Mouse (Mus musculus) liver, embryonic 16.5 days (tissue): ENCODE measurements around the gene Ago3. TPM values are rescaled to one million over a fixed set of nuclear protein-coding genes. Genes with fewer than 3 reads are reported as not detected.

ENCODE experiments used
- ATAC-seq: fragments of 200-750 bp; cut with Nextera tagmentation; 2 replicates; pipeline ENCODE4 v1.8.0; 2017; ENCODE audit warnings: low read depth, mild to moderate bottlenecking, moderate number of reproducible peaks, moderate library complexity
- H3K27ac ChIP-seq: fragments of 300-500 bp; sonication (generic); 2 replicates; pipeline ENCODE4 v1.5.1; 2014; ENCODE audit warnings: mild to moderate bottlenecking, low read length
- H3K27me3 ChIP-seq: fragments of 300-500 bp; sonication (generic); 2 replicates; pipeline ENCODE4 v1.6.1; 2014; ENCODE audit warnings: low read depth, low read length, mixed read lengths; ENCODE audit not compliant: control insufficient read depth, insufficient read depth
- H3K36me3 ChIP-seq: fragments of 300-500 bp; sonication (generic); 2 replicates; pipeline ENCODE4 v1.6.1; 2014; ENCODE audit warnings: mild to moderate bottlenecking; ENCODE audit not compliant: control insufficient read depth, insufficient read depth
- H3K4me1 ChIP-seq: fragments of 300-500 bp; sonication (generic); 2 replicates; pipeline ENCODE4 v1.6.1; 2014; ENCODE audit warnings: low read depth, low read length, mixed read lengths; ENCODE audit not compliant: control insufficient read depth
- H3K4me2 ChIP-seq: fragments of 300-500 bp; sonication (generic); 2 replicates; pipeline ENCODE4 v1.6.1; 2014; ENCODE audit warnings: low read depth, low read length, mixed read lengths
- H3K4me3 ChIP-seq: fragments of 300-500 bp; sonication (generic); 2 replicates; pipeline ENCODE4 v1.5.1; 2014; ENCODE audit warnings: low read depth, mild to moderate bottlenecking, low read length
- H3K9ac ChIP-seq: fragments of 300-500 bp; sonication (generic); 2 replicates; pipeline ENCODE4 v1.6.1; 2014; ENCODE audit warnings: low read depth, low read length
- H3K9me3 ChIP-seq: fragments of 300-500 bp; sonication (generic); replicated peaks from 2 replicates; pipeline ENCODE4 v1.6.1; 2016; ENCODE audit warnings: low read length; ENCODE audit not compliant: control insufficient read depth
- WGBS: fragments of 180-500 bp; shearing (Covaris S2); extraction: QIAGEN DNeasy Blood & Tissue Kit; methylation state at CpG from one replicate; pipeline ENCODE4 v1.1.7; 2014; ENCODE audit not compliant: insufficient replicate concordance; 5-methylcytosine and 5-hydroxymethylcytosine counted together
- polyA plus RNA-seq: library from polyadenylated mRNA; unstranded; fragments of >200 nt; fragmentation: Nextera tagmentation; extraction: Ambion mirVana; gene quantifications from 2 replicates; pipeline ENCODE4 v1.2.1, GENCODE M21; 2015

Ago3 gene
- polyA plus RNA-seq, 1 experiment from 2014 or later: 5.4 TPM

DNA sequence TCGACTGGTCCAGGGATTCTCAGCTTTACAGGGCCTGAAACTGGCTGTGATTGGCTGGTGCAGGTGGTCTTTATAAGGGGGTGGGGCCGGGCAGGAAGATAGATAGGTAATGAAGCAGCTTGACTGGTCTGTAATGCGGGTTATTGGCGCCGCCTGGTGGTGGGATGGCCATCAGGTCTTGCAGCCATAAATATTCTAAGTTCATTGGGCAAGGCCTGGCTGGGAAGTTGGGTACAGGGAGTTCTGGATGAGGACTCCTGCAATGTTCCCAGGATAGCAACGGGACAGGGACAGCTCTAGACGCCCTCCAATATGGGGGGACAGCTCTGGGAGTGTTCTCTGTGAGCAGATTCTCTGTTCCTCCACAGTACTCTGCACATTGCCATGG is 119.4 kb downstream of the Ago3 start:
- Histone ChIP-seq H3K27me3 (no peaks in the 10 kb centered on the region), H3K9me3 (no peaks in the 10 kb centered on the region; the same call in 1 of the 2 replicates), H3K4me2 (peak overlapping the region; percentile 12; the same call in 1 of the 2 replicates), H3K4me1 (0 out of 2 replicates have a peak, but pooled peaks cover 3% of the 10 kb centered on the region), H3K9ac (no peak overlapping the region), H3K4me3 (no peak overlapping the region), H3K27ac (no peak overlapping the region), H3K36me3 (no peaks in the 10 kb centered on the region)
- no peak for ATAC-seq
- WGBS: under 1% methylated on average over 7 of the region's 7 CpGs

DNA sequence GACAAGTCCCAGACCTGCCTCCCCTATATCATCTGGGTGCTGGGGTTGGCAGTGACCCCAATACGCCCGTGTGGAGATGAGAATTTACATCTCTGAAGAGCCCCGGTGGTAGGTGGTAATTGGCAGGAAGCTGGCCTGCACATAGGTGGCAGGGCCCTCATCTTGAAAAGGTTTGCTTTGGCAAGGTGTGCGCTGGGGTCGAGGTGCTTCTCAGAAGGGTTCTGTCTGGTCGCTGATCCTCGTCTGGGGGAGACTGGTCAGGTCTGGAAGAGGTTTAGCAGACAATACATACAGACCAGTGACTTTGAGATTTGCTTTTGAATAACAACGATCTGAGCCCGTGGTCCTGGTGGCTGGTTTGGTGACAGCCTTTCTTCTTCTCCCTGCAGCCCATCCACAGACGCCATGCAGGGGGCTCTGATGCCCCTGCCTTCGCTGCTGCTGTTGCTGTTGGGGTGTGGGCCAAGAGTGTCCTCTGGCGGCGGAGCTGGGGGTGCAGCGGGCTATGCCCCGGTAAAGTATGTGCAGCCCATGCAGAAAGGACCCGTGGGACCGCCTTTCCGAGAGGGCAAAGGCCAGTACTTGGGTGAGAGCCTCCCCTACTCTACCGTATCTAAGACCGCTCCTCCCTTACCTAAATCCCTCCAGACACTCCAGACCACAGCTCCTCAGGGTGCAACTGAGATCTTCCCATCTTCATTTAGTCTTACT is 120.0 kb downstream of the Ago3 start:
- Histone ChIP-seq H3K27ac (no peak overlapping the region), H3K27me3 (no peaks in the 10 kb centered on the region), H3K9ac (no peak overlapping the region), H3K4me1 (0 out of 2 replicates have a peak, but pooled peaks cover 3% of the 10 kb centered on the region), H3K9me3 (no peaks in the 10 kb centered on the region; the same call in 1 of the 2 replicates), H3K36me3 (no peaks in the 10 kb centered on the region), H3K4me2 (peak overlapping the region; percentile 12; the same call in 1 of the 2 replicates), H3K4me3 (no peak overlapping the region)
- ATAC-seq: no peak
- WGBS: 14% methylated on average over 20 of the region's 20 CpGs

- no peaks in the 10 kb centered on the region for H3K36me3 ChIP-seq
- no peak overlapping the region for H3K4me2 ChIP-seq
- H3K9ac ChIP-seq: no peak overlapping the region
- no peaks in the 10 kb centered on the region; the same call in 1 of the 2 replicates for H3K9me3 ChIP-seq
- no peak overlapping the region for H3K27ac ChIP-seq
- 25% methylated on average over 2 of the region's 2 CpGs for WGBS
- 0 out of 2 replicates have a peak, but pooled peaks cover 3% of the 10 kb centered on the region for H3K4me1 ChIP-seq
- H3K27me3 ChIP-seq: peaks cover 15% of the 10 kb centered on the region
- H3K4me3 ChIP-seq: no peak overlapping the region
- no peak for ATAC-seq
These were observed 122.5 kb downstream of the Ago3 start for GRCm38 (mm10) chr4:126306827-126307226.

DNA sequence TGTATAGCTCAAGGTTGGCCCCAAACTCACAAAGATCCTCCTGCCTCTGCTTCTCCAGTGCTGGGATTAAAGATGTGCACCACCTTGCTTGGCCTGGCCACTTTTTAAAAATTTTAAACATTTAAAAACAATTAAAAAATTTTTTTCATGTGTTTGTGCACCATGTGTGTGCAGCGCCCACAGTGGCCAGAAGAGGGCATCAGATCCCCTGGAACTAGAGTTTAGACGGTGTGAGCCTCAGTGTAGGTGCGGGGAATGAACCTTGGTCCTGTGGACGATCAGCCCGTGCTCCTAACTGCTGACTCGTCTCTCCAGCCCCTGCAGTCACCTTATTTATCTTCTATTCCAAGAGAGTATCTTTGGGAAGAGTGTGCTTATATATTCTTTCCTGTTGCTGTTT is 123.3 kb downstream of the Ago3 start:
- H3K27me3 ChIP-seq: peaks cover 23% of the 10 kb centered on the region

GRCm38 (mm10) chr4:126305428-126305827 is 123.9 kb downstream of the Ago3 start:
- Histone ChIP-seq H3K9me3 (no peaks in the 10 kb centered on the region; the same call in 1 of the 2 replicates), H3K27ac (no peak overlapping the region), H3K9ac (no peak overlapping the region), H3K4me1 (peaks cover 3% of the 10 kb centered on the region), H3K36me3 (no peaks in the 10 kb centered on the region), H3K27me3 (peaks cover 29% of the 10 kb centered on the region), H3K4me3 (no peak overlapping the region), H3K4me2 (no peak overlapping the region)
- WGBS: 51% methylated on average over 1 of the region's 1 CpGs
- no peak for ATAC-seq

More for the DNA sequence above, 123.3 kb downstream of the Ago3 start:
- 71% methylated on average over 6 of the region's 6 CpGs for WGBS
- no peak overlapping the region for H3K27ac ChIP-seq
- H3K36me3 ChIP-seq: no peaks in the 10 kb centered on the region
- H3K9ac ChIP-seq: no peak overlapping the region
- no peak overlapping the region for H3K4me2 ChIP-seq
- H3K4me1 ChIP-seq: peaks cover 3% of the 10 kb centered on the region
- no peak overlapping the region for H3K4me3 ChIP-seq
- ATAC-seq: no peak
- H3K9me3 ChIP-seq: no peaks in the 10 kb centered on the region; the same call in 1 of the 2 replicates

DNA sequence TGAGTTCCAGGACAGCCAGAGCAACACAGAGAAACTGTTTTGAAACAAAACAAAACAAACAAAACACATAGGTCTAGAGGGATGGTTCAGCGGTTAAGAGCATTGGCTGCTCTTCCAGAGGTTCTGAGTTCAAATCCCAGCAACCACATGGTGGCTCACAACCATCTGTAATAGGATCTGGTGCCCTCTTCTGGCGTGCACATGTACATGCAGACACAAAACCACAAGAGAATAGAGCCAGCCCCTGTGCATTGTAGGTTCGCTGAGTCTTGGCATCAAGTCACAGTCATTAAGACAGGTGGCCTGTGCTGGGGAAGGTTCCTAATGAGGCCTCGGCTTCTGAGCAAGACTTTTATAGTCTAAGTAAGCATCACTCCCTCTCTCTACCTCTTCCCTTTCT is 125.5 kb downstream of the Ago3 start:
- H3K36me3 ChIP-seq: no peaks in the 10 kb centered on the region
- H3K9ac ChIP-seq: no peak overlapping the region
- no peak for ATAC-seq
- H3K4me1 ChIP-seq: no peaks in the 10 kb centered on the region; the same call in none of the 2 replicates
- H3K27ac ChIP-seq: no peak overlapping the region
- 52% methylated on average over 4 of the region's 4 CpGs for WGBS
- no peak overlapping the region for H3K4me2 ChIP-seq
- peaks cover 40% of the 10 kb centered on the region for H3K27me3 ChIP-seq
- no peaks in the 10 kb centered on the region; the same call in 1 of the 2 replicates for H3K9me3 ChIP-seq
- no peak overlapping the region for H3K4me3 ChIP-seq

- no peak overlapping the region for H3K27ac ChIP-seq
- no peak for ATAC-seq
- H3K4me2 ChIP-seq: 0 out of 2 replicates have a peak overlapping the region, but pooled peaks have one; percentile 42
- H3K9ac ChIP-seq: no peak overlapping the region
- peaks cover 53% of the 10 kb centered on the region for H3K27me3 ChIP-seq
- no peaks in the 10 kb centered on the region; the same call in 1 of the 2 replicates for H3K9me3 ChIP-seq
- H3K4me3 ChIP-seq: no peak overlapping the region
- WGBS: 7% methylated on average over 27 of the region's 27 CpGs
- peaks cover 4% of the 10 kb centered on the region for H3K4me1 ChIP-seq
- no peaks in the 10 kb centered on the region for H3K36me3 ChIP-seq
These were observed 127.6 kb downstream of the Ago3 start for GRCm38 (mm10) chr4:126301584-126302309.

GRCm38 (mm10) chr4:126300916-126301583 is 128.3 kb downstream of the Ago3 start:
- Histone ChIP-seq H3K27me3 (peaks cover 60% of the 10 kb centered on the region), H3K9ac (no peak overlapping the region), H3K9me3 (no peaks in the 10 kb centered on the region; the same call in 1 of the 2 replicates), H3K4me1 (peaks cover 4% of the 10 kb centered on the region), H3K4me2 (peak overlapping the region; percentile 42), H3K36me3 (no peaks in the 10 kb centered on the region), H3K4me3 (peak overlapping the region; percentile 24), H3K27ac (no peak overlapping the region)
- ATAC-seq: no peak
- 2% methylated on average over 50 of the region's 50 CpGs for WGBS
